Mouse (Mus musculus): ENCODE results near the gene Fam227a. TPM values are rescaled to one million over a fixed set of nuclear protein-coding genes. Genes with fewer than 3 reads are reported as not detected.

Fam227a gene
- polyA plus RNA-seq, 1 experiment from 2014 or later: 1.2 TPM

DNA sequence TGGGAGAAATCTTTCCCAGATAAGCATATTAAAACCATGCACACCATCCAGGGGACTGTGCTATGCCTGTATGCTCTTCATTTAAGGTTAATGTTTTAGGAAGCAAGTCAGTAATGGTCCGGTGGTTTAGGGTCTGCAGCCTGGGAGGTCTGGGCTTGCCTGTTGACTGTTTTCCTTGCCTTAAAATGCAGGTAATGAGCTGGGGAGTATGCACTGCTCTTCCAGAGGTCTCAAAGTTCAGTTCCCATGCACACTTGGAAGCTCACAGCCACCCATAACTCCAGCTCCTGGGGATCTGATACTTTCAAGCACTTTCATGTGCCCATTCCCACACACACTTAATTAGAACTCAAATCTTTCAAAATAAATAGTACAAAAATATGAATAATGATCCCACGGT, 37.8 kb upstream of the Fam227a start:
- H3K4me3 ChIP-seq (ENCODE audit: low read depth, low read length): no peak overlapping the region
- TF ChIP-seq CTCF (IDR thresholded peaks at IDR 0.05) (no peak), EP300 (IDR thresholded peaks at IDR 0.05) (no peak)
- no peaks in the 10 kb centered on the region for H3K27me3 ChIP-seq (replicated peaks; ENCODE audit: insufficient read depth, low read length)
- no peaks in the 10 kb centered on the region for H3K9me3 ChIP-seq (ENCODE audit: low read length)
- no peaks in the 10 kb centered on the region for H3K4me1 ChIP-seq (ENCODE audit: insufficient read depth, low read depth, low read length)
- H3K27ac ChIP-seq (ENCODE audit: low read length): no peak overlapping the region
- ATAC-seq (no peak), DNase-seq (ENCODE audit: low spot score) (no peak)
- 95% methylated on average over 2 of the region's 2 CpGs for WGBS
- H3K4me2 ChIP-seq (replicated peaks; ENCODE audit: low read depth, low read length): no peak overlapping the region
- H3K36me3 ChIP-seq (ENCODE audit: insufficient read depth, low read length): no peaks in the 10 kb centered on the region; the same call in 1 of the 2 replicates
- no peak overlapping the region for H3K9ac ChIP-seq (replicated peaks; ENCODE audit: low read depth)

DNA sequence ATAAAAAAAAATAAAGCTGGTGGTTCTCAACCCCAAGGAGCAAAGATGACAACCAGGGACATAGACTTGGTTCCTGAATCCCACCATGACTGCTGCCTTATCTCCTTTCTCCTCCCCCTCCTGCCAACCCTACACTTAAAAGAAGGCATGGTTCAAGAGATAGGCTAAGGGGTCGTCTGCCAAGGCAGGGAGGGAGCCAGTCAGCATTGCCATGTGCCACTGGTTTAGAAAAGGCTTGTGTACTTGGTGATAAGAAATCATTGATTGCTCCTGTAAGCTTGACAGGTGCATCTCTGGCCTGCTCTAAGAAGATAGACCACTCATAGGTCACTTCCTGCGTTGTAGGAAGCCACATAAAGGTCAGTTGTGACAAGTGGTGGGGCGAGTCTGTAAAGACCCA, 36.8 kb upstream of the Fam227a start:
- Histone ChIP-seq H3K27ac (ENCODE audit: low read length) (no peak overlapping the region), H3K9ac (replicated peaks; ENCODE audit: low read depth) (no peak overlapping the region), H3K4me1 (ENCODE audit: insufficient read depth, low read depth, low read length) (no peaks in the 10 kb centered on the region), H3K4me2 (replicated peaks; ENCODE audit: low read depth, low read length) (no peak overlapping the region), H3K9me3 (ENCODE audit: low read length) (no peaks in the 10 kb centered on the region), H3K27me3 (replicated peaks; ENCODE audit: insufficient read depth, low read length) (no peaks in the 10 kb centered on the region), H3K4me3 (ENCODE audit: low read depth, low read length) (no peak overlapping the region), H3K36me3 (ENCODE audit: insufficient read depth, low read length) (no peaks in the 10 kb centered on the region; the same call in 1 of the 2 replicates)
- no peak for DNase-seq (ENCODE audit: low spot score)
- no peak for TF ChIP-seq EP300 (IDR thresholded peaks at IDR 0.05)
- no peak for TF ChIP-seq CTCF (IDR thresholded peaks at IDR 0.05)
- 26% methylated on average over 3 of the region's 3 CpGs for WGBS
- ATAC-seq: no peak

DNA sequence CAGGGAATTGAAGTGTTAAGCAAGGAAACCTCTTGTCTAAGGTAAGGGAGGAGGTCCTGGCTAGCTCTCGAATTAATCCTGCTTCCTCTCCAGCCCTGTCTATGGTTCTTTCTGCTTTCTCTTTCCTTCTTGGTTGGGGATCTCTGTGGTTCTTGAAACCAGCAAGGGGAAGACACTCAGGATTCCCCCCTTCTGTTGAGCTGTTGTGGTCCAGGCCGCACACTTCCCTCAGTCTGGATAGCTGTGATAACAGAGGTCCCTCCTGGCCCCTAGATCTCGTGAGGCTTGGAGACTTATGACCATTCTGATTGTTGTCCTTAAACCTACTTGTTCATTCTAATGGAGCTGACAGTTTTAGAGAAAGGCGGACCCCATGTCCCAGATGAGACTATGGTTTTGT, 35.8 kb upstream of the Fam227a start:
- Histone ChIP-seq H3K27me3 (replicated peaks; ENCODE audit: insufficient read depth, low read length) (no peaks in the 10 kb centered on the region), H3K9ac (replicated peaks; ENCODE audit: low read depth) (no peak overlapping the region), H3K4me2 (replicated peaks; ENCODE audit: low read depth, low read length) (peak overlapping the region; percentile 36; the same call in 1 of the 2 replicates), H3K27ac (ENCODE audit: low read length) (0 out of 2 replicates have a peak overlapping the region, but pooled peaks have one; percentile 52), H3K4me1 (ENCODE audit: insufficient read depth, low read depth, low read length) (no peaks in the 10 kb centered on the region), H3K9me3 (ENCODE audit: low read length) (no peaks in the 10 kb centered on the region), H3K4me3 (ENCODE audit: low read depth, low read length) (no peak overlapping the region), H3K36me3 (ENCODE audit: insufficient read depth, low read length) (no peaks in the 10 kb centered on the region; the same call in 1 of the 2 replicates)
- WGBS: 78% methylated on average over 4 of the region's 4 CpGs
- no peak for TF ChIP-seq EP300 (IDR thresholded peaks at IDR 0.05)
- no peak for TF ChIP-seq CTCF (IDR thresholded peaks at IDR 0.05)
- DNase-seq (ENCODE audit: low spot score) (no peak), ATAC-seq (no peak)

DNA sequence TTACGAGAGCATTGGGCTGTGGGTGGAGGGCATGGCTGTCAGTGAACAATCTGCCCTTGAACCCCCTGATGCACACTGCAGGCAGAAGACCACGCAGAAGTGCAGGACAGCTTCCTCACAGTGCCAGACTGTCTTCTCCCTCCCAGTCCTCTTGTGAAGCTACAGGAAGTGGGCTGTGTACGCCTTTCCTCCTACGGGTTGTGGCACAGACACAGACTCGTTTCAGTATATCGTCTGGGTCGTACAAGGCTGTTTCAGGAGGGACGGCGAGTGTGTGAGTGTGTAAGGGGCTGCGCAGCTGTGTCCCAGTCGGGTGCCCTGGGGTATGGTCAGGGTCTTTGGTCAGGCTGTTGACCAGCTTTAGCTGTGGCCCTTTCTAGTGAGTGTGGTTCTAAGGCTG, 35.0 kb upstream of the Fam227a start:
- no peak overlapping the region for H3K9ac ChIP-seq (replicated peaks; ENCODE audit: low read depth)
- H3K36me3 ChIP-seq (ENCODE audit: insufficient read depth, low read length): no peaks in the 10 kb centered on the region; the same call in 1 of the 2 replicates
- peak overlapping the region; percentile 14; the same call in 1 of the 2 replicates for H3K4me3 ChIP-seq (ENCODE audit: low read depth, low read length)
- WGBS: 65% methylated on average over 11 of the region's 11 CpGs
- TF ChIP-seq EP300 (IDR thresholded peaks at IDR 0.05): no peak
- TF ChIP-seq CTCF (IDR thresholded peaks at IDR 0.05): no peak
- H3K27ac ChIP-seq (ENCODE audit: low read length): peak overlapping the region; percentile 52
- no peak for ATAC-seq
- H3K4me2 ChIP-seq (replicated peaks; ENCODE audit: low read depth, low read length): peak overlapping the region; percentile 36; the same call in 1 of the 2 replicates
- H3K4me1 ChIP-seq (ENCODE audit: insufficient read depth, low read depth, low read length): no peaks in the 10 kb centered on the region
- H3K9me3 ChIP-seq (ENCODE audit: low read length): no peaks in the 10 kb centered on the region
- no peak for DNase-seq (ENCODE audit: low spot score)
- no peaks in the 10 kb centered on the region for H3K27me3 ChIP-seq (replicated peaks; ENCODE audit: insufficient read depth, low read length)

DNA sequence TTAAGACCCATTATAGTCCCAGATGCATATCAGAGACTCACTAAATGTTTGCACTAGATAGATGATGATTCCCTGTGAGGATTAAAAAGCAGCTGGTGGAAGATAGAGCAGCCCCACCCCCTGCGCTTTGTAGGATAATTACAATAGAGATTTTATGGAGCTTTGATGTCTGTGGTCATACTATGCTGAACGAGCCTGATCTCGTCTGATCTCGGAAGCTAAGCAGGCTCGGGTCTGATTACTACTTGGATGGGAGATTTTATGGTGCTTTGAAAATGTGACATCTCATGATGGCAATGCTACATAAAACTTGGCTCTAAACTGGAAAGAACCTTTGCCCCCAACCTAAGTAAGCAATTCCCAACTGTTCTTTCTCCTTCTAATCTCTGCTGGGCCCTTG, 33.6 kb upstream of the Fam227a start:
- TF ChIP-seq CTCF (IDR thresholded peaks at IDR 0.05) (no peak), EP300 (IDR thresholded peaks at IDR 0.05) (no peak)
- ATAC-seq (no peak), DNase-seq (ENCODE audit: low spot score) (no peak)
- no peak overlapping the region for H3K27ac ChIP-seq (ENCODE audit: low read length)
- H3K9ac ChIP-seq (replicated peaks; ENCODE audit: low read depth): no peak overlapping the region
- H3K9me3 ChIP-seq (ENCODE audit: low read length): no peaks in the 10 kb centered on the region
- H3K4me2 ChIP-seq (replicated peaks; ENCODE audit: low read depth, low read length): no peak overlapping the region
- H3K4me3 ChIP-seq (ENCODE audit: low read depth, low read length): no peak overlapping the region
- H3K36me3 ChIP-seq (ENCODE audit: insufficient read depth, low read length): no peaks in the 10 kb centered on the region; the same call in 1 of the 2 replicates
- H3K4me1 ChIP-seq (ENCODE audit: insufficient read depth, low read depth, low read length): no peaks in the 10 kb centered on the region
- WGBS: 82% methylated on average over 5 of the region's 5 CpGs
- H3K27me3 ChIP-seq (replicated peaks; ENCODE audit: insufficient read depth, low read length): no peaks in the 10 kb centered on the region

DNA sequence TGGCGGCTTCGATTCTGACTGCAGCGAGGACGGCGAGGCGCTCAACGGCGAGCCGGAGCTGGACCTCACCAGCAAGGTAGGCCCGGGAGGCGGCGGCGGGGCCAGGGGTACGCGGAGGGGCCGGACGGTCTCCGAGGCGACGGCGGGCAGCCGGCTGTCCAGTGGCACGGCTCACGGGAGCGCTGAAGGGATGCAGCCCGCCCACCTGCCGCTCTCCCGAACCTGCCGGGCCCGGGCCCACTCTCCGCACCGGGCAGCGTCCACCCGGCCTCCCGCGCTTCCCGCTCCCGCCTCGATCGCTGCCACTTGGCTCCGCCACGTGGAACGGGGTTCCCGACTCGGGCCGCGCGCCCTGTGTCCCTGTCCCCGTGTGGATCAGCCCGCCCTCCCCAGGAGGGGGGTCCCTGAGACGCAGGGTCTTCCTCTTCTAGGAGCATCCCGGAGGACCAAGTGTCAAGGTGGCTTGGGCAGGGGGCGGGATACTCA, 32.3 kb upstream of the Fam227a start:
- no peaks in the 10 kb centered on the region for H3K36me3 ChIP-seq (ENCODE audit: insufficient read depth, low read length)
- no peak for DNase-seq (ENCODE audit: low spot score)
- no peaks in the 10 kb centered on the region for H3K9me3 ChIP-seq (ENCODE audit: low read length)
- H3K27me3 ChIP-seq (replicated peaks; ENCODE audit: insufficient read depth, low read length): no peaks in the 10 kb centered on the region
- H3K27ac ChIP-seq (ENCODE audit: low read length): peak overlapping the region; percentile 84
- peak overlapping the region; percentile 81 for H3K9ac ChIP-seq (replicated peaks; ENCODE audit: low read depth)
- H3K4me3 ChIP-seq (ENCODE audit: low read depth, low read length): peak overlapping the region; percentile 95
- 1% methylated on average over 50 of the region's 53 CpGs for WGBS
- H3K4me2 ChIP-seq (replicated peaks; ENCODE audit: low read depth, low read length): peak overlapping the region; percentile 99
- ATAC-seq: no peak
- H3K4me1 ChIP-seq (ENCODE audit: insufficient read depth, low read depth, low read length): peaks cover 5% of the 10 kb centered on the region; the same call in 1 of the 2 replicates
- TF ChIP-seq EP300 (IDR thresholded peaks at IDR 0.05) (no peak), CTCF (IDR thresholded peaks at IDR 0.05) (no peak)
